Mouse (Mus musculus) limb, embryonic 11.5 days (tissue): ENCODE results near the gene Pir. TPM values are rescaled to one million over a fixed set of nuclear protein-coding genes. Genes with fewer than 3 reads are reported as not detected.

ENCODE experiments used
- ATAC-seq: fragments of 200-750 bp; cut with Nextera tagmentation; 2 replicates; pipeline ENCODE4 v1.8.0; 2017; ENCODE audit warnings: low read depth; ENCODE audit not compliant: insufficient number of reproducible peaks, low FRiP score, low TSS enrichment
- DNase-seq: peaks from one replicate; pipeline ENCODE4 v3.0.0-alpha.2; 2015; ENCODE audit warnings: low spot score
- H3K27ac ChIP-seq: fragments of 300-500 bp; sonication (generic); replicated peaks from 2 replicates; pipeline ENCODE4 v1.5.1; 2014; ENCODE audit warnings: low read depth, mild to moderate bottlenecking, low read length
- H3K27me3 ChIP-seq: fragments of 300-500 bp; sonication (generic); 2 replicates; pipeline ENCODE4 v1.6.1; 2014; ENCODE audit warnings: mild to moderate bottlenecking, low read length, mixed read lengths; ENCODE audit not compliant: control insufficient read depth, insufficient read depth
- H3K36me3 ChIP-seq: fragments of 300-500 bp; sonication (generic); 2 replicates; pipeline ENCODE4 v1.6.1; 2014; ENCODE audit warnings: mild to moderate bottlenecking, low read length, moderate library complexity, mixed read lengths; ENCODE audit not compliant: control insufficient read depth, insufficient read depth
- H3K4me1 ChIP-seq: fragments of 300-500 bp; sonication (generic); 2 replicates; pipeline ENCODE4 v1.6.1; 2014; ENCODE audit warnings: low read length, mixed read lengths; ENCODE audit not compliant: control insufficient read depth, insufficient read depth
- H3K4me2 ChIP-seq: fragments of 300-500 bp; sonication (generic); 2 replicates; pipeline ENCODE4 v1.6.1; 2014; ENCODE audit warnings: low read depth, mild to moderate bottlenecking, moderate library complexity; ENCODE audit not compliant: severe bottlenecking
- H3K4me3 ChIP-seq: fragments of 300-500 bp; sonication (generic); 2 replicates; pipeline ENCODE4 v1.5.1; 2014; ENCODE audit warnings: low read depth, low read length
- H3K9ac ChIP-seq: fragments of 300-500 bp; sonication (generic); 2 replicates; pipeline ENCODE4 v1.6.1; 2014; ENCODE audit warnings: mild to moderate bottlenecking, low read length
- H3K9me3 ChIP-seq: fragments of 300-500 bp; sonication (generic); 2 replicates; pipeline ENCODE4 v1.6.1; 2016; ENCODE audit warnings: low read length; ENCODE audit not compliant: control insufficient read depth
- WGBS: fragments of 180-500 bp; shearing (Covaris S2); extraction: QIAGEN DNeasy Blood & Tissue Kit; methylation state at CpG from one replicate; pipeline ENCODE4 v1.1.7; 2014; 5-methylcytosine and 5-hydroxymethylcytosine counted together
- polyA plus RNA-seq: library from polyadenylated mRNA; unstranded; fragments of >200 nt; fragmentation: Nextera tagmentation; extraction: Ambion mirVana; gene quantifications from 2 replicates; pipeline ENCODE4 v1.2.1, GENCODE M21; 2014

The Pir gene
- polyA plus RNA-seq, 1 experiment from 2014 or later = 9.5 TPM

DNA sequence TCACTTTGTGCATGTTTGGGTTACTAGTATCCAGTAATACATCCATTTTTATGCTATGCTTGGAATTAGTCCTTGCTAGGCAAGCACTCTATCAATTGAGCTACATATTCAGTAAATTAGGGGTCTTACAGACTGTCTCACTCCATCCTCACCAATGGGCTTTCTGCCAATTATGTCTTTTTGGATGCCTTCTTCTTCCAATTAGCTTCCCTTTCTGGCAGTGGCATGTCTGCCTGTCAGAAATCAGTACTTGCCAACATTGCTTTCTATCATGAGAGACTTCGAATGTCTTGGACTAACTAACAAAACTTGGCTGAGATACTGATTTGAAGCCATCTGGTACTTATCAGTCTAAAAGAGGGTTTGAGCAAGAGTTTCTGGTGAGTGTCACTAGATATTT lies 44.7 kb downstream of the Pir start:
- H3K4me3 ChIP-seq = no peak overlapping the region
- DNase-seq = no peak
- whole genome bisulfite sequencing = 50% methylated on average over 1 of the region's 1 CpGs
- H3K27ac ChIP-seq = no peak overlapping the region
- no peaks in the 10 kb centered on the region for H3K36me3 ChIP-seq
- H3K27me3 ChIP-seq = no peaks in the 10 kb centered on the region
- no peak for ATAC-seq
- H3K4me1 ChIP-seq = no peaks in the 10 kb centered on the region
- no peak overlapping the region for H3K4me2 ChIP-seq
- no peak overlapping the region for H3K9ac ChIP-seq
- H3K9me3 ChIP-seq = no peaks in the 10 kb centered on the region

DNA sequence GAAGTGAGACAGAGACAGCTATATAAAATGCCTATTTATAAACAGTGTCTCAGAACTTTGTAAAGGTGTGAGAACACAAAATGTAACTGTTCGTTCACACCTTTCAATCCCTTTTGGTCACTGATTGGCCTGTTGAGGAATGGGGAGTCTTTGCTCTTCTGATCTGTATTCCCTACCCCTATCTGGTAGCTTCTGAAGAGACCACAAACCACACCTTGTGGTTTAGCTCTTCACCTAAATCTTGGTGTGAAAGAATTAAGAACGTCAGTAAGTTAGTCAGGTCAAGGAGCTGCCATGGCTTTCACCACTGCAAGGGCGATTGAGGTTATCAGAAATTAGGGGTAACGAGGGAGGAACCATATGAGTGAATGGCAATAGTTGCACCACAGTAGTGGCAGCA lies 49.4 kb downstream of the Pir start:
- Histone ChIP-seq H3K36me3 (no peaks in the 10 kb centered on the region), H3K4me2 (no peak overlapping the region), H3K4me3 (no peak overlapping the region), H3K27me3 (no peaks in the 10 kb centered on the region), H3K27ac (no peak overlapping the region), H3K9me3 (no peaks in the 10 kb centered on the region), H3K4me1 (no peaks in the 10 kb centered on the region), H3K9ac (no peak overlapping the region)
- ATAC-seq (no peak), DNase-seq (no peak)
- WGBS = 92% methylated on average over 4 of the region's 4 CpGs

- no peak overlapping the region for H3K9ac ChIP-seq
- H3K9me3 ChIP-seq = no peaks in the 10 kb centered on the region
- WGBS = 90% methylated on average over 3 of the region's 3 CpGs
- H3K36me3 ChIP-seq = no peaks in the 10 kb centered on the region
- no peak overlapping the region for H3K27ac ChIP-seq
- no peak overlapping the region for H3K4me3 ChIP-seq
- ATAC-seq (no peak), DNase-seq (no peak)
- no peaks in the 10 kb centered on the region for H3K4me1 ChIP-seq
- 0 out of 2 replicates have a peak, but pooled peaks cover 1% of the 10 kb centered on the region for H3K27me3 ChIP-seq
- no peak overlapping the region for H3K4me2 ChIP-seq
These were observed 50.9 kb downstream of the Pir start for GRCm38 (mm10) chrX:164320031-164320430.

- Histone ChIP-seq H3K9ac (no peak overlapping the region), H3K4me2 (no peak overlapping the region), H3K36me3 (no peaks in the 10 kb centered on the region), H3K4me3 (no peak overlapping the region), H3K27me3 (0 out of 2 replicates have a peak, but pooled peaks cover 2% of the 10 kb centered on the region), H3K9me3 (no peaks in the 10 kb centered on the region), H3K27ac (no peak overlapping the region), H3K4me1 (no peaks in the 10 kb centered on the region)
- DNase-seq = no peak
- no peak for ATAC-seq
- WGBS = 76% methylated on average over 5 of the region's 5 CpGs
These were observed 53.3 kb downstream of the Pir start for GRCm38 (mm10) chrX:164322492-164322891.

DNA sequence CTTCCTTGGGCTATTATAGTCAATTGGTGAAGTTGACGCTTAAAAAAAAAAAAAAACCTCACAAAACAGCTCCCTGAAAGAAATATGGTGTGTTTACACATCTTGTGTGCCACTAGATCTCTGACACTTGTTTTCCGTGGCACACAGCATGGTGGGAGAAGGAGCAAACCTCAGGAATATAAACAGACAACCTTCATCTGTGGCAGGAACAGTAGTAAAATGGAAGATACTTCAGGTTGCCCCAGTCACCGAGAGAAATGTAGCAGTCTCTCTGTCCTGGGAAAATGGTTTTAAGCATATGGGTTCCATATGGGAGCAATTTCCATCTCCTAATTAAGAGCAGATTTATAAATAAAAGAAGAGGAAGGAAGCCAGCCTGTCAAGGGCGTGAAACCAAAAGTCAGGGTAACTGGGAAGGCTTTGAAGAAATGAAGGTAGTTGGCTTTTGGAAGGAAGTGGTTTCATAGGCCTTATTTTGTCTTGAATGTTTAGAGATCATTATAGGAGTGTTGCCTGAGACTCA lies 54.3 kb downstream of the Pir start:
- DNase-seq (peak; percentile 22), ATAC-seq (peak; percentile 57; the same call in 1 of the 2 replicates)
- Histone ChIP-seq H3K27me3 (0 out of 2 replicates have a peak, but pooled peaks cover 2% of the 10 kb centered on the region), H3K27ac (peak overlapping the region; percentile 50), H3K9me3 (no peaks in the 10 kb centered on the region), H3K4me1 (no peaks in the 10 kb centered on the region), H3K4me3 (no peak overlapping the region), H3K9ac (no peak overlapping the region), H3K36me3 (no peaks in the 10 kb centered on the region), H3K4me2 (no peak overlapping the region)
- 29% methylated on average over 4 of the region's 4 CpGs for WGBS

DNA sequence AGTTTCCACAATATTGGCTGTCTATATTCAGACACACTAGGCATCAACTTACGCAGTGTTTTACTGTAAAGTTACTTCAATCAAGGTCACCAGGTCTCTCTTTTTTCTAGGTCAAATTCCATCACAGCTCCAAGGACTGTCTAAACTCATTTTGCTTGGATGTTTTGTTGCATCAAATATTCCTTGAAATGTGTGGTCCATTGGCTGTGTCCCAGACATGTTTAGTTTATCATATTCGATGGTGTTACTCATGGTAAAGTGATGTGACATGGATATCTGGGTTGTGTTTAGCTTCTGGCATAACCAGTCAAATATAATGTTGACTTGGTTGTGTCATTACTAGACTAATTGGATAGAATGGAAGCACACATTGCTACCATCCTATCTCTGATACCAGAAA lies 61.2 kb downstream of the Pir start:
- no peaks in the 10 kb centered on the region for H3K4me1 ChIP-seq

DNA sequence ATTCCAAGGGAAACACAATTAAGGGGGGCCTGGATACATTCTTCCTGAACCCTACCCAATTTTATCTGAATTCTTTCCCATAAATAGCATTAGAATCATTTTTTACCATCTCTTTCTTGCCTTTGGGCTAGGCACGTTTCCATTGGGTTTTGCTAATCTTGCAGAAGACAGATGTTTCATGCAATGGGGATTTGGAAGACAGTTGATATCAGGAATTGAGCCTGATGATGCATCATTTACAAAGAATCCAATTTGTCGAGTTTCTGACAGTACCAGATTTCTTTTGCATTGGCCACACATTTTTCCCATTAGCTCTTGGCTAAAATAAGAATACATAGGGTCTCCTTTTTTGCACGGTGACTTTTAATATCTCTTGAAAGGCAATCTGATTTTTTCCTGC lies 61.6 kb downstream of the Pir start:
- no peaks in the 10 kb centered on the region for H3K4me1 ChIP-seq
- no peak overlapping the region for H3K27ac ChIP-seq
- H3K27me3 ChIP-seq = no peaks in the 10 kb centered on the region
- no peaks in the 10 kb centered on the region for H3K36me3 ChIP-seq
- WGBS = 73% methylated on average over 3 of the region's 3 CpGs
- no peak overlapping the region for H3K4me3 ChIP-seq
- ATAC-seq (no peak), DNase-seq (no peak)
- H3K9me3 ChIP-seq = no peaks in the 10 kb centered on the region
- H3K9ac ChIP-seq = no peak overlapping the region
- H3K4me2 ChIP-seq = no peak overlapping the region

More for the DNA sequence above, 61.2 kb downstream of the Pir start:
- Histone ChIP-seq H3K27ac (no peak overlapping the region), H3K36me3 (no peaks in the 10 kb centered on the region), H3K27me3 (no peaks in the 10 kb centered on the region), H3K9ac (no peak overlapping the region), H3K4me3 (no peak overlapping the region), H3K9me3 (no peaks in the 10 kb centered on the region), H3K4me2 (no peak overlapping the region)
- no peak for ATAC-seq
- DNase-seq = no peak
- 90% methylated on average over 2 of the region's 2 CpGs for WGBS

DNA sequence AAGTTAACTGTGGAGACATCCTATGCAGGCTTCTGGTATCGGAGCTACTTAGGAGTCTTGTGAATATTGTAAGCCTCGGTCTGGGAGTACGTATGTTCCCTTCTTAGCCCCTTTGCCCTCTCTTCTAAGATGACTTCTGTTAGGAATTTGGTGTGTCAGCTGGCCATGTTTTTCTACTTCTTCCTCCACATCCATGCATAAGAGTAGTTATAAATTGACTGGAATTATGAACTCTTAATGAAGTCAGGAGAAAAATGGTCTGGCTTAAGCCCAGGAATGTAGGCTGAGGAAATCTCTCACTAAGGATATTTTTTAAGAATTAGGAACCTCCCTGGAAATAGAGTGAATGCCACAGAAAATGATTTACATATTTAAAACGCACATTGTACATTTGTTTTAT lies 69.4 kb downstream of the Pir start:
- no peak overlapping the region for H3K27ac ChIP-seq
- no peaks in the 10 kb centered on the region for H3K4me1 ChIP-seq
- H3K9me3 ChIP-seq = no peaks in the 10 kb centered on the region
- no peak for DNase-seq
- H3K9ac ChIP-seq = no peak overlapping the region
- no peaks in the 10 kb centered on the region for H3K36me3 ChIP-seq
- WGBS = 96% methylated on average over 4 of the region's 4 CpGs
- no peak for ATAC-seq
- H3K27me3 ChIP-seq = no peaks in the 10 kb centered on the region
- H3K4me2 ChIP-seq = no peak overlapping the region
- no peak overlapping the region for H3K4me3 ChIP-seq

DNA sequence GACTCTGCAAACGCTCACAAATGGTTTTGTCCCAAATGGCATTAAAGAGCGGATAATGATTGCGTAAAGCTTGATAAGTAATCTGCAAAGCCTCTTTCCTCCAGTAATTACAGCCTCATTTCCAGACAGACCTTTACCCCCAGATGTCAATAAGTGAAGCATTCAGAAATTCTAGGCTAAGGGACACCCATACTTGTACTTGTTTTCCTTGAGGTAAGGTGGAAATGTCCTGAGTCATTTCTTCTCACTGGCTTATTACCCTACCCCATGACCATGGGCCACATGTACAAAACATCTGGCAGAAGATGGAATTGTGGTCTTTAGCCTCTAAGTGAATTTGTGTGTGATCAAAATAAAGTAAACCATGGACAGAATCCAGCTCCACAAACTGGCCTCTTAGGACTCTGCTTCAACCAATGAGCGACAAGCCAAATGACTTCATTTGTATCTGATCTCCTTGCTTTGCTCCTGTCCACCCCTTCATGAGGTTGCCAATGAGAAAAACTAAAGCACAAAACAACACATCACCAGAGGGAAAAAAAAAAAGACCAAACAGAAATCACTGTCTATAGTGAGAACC lies 76.3 kb downstream of the Pir start:
- Histone ChIP-seq H3K36me3 (no peaks in the 10 kb centered on the region), H3K9ac (no peak overlapping the region), H3K4me1 (no peaks in the 10 kb centered on the region), H3K27me3 (no peaks in the 10 kb centered on the region), H3K27ac (no peak overlapping the region), H3K9me3 (no peaks in the 10 kb centered on the region), H3K4me2 (no peak overlapping the region), H3K4me3 (no peak overlapping the region)
- DNase-seq (no peak), ATAC-seq (no peak)
- WGBS = 94% methylated on average over 4 of the region's 4 CpGs
